Mouse (Mus musculus) E14TG2a.4 (cell line): ENCODE measurements around the gene Cer1.

ENCODE experiments used
- CTCF ChIP-seq: conservative IDR thresholded peaks from 2 replicates; pipeline ENCODE4 v1.5.1; 2014; ENCODE audit warnings: low read length
- NANOG ChIP-seq: IDR thresholded peaks from 2 replicates; pipeline ENCODE4 v1.6.1; 2014; ENCODE audit warnings: borderline replicate concordance, low read length, mixed read lengths

DNA sequence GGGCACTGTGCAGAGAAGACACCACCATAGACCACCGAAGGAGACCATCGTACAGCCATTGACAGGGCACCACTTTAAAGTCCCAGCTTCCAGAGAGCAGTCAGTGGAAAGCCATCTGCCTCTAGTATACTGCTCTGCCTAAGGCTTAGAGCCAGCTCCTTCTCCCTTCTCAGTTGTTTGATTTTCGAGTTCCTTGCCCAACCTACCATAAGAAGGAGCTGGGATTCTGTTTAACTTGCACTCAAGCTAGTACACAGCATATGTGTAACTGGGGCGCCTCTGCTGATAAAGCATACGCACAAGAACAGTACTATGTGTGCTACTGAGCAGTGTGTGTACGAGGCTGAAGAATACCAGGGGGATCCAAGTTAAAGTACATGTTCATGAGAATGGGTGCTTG lies 5.8 kb downstream of the Cer1 start:
- TF ChIP-seq NANOG (no peak), CTCF (no peak)
